Mouse (Mus musculus): ENCODE measurements around the gene Spats2l. TPM values are rescaled to one million over a fixed set of nuclear protein-coding genes. Genes with fewer than 3 reads are reported as not detected.

Spats2l gene
- 25.9 and 26.0 TPM in 2 replicates for polyA plus RNA-seq (2021; fragmentation: Nextera tagmentation)
- long read RNA-seq, experiment 1, transcript Spats2l-206 (14 exons, 3,929 nt), result major isoform, 8 of 32 reads
- long read RNA-seq, experiment 1, partial matches to known transcripts, result 19 of 32 reads
- long read RNA-seq, experiment 1, other reads (novel, unspliced or antisense), result 5 of 32 reads
- long read RNA-seq, experiment 2, transcript Spats2l-206 (14 exons, 3,929 nt), result major isoform, 28 of 103 reads
- long read RNA-seq, experiment 2, partial matches to known transcripts, result 5 of 103 reads
- long read RNA-seq, experiment 2, other reads (novel, unspliced or antisense), result 69 of 103 reads

DNA sequence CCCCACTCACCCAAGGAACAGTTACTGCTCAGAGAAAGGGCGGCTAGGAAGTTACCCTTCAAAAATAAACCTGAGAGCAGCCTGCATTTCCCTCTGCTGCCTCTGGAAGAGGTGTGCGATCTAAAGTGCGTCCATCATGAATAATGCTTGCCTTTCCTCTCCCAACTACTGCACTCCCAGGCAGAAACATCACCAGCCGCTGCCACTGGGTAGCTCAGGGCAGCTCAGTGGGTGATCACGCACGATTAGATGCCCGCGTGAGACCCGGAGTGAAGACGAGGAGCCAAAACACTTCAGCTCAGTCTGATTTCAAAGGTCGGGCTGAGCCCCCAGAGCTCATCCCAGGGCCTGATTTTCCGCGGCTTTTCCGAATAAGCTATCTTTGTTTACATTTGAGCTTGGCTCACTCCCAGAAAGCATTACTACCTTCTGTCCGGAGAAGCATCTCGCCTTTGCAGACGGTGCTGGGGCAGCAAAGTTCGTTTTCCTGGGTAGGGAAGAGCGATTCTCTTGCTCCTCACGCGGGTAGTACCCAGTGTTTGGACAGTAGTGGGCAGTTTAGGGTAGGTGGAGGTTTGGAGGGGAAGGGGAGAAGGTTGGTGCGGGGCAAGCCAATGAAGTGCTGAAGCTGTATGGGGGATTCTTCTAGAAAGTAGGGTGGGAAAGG lies at the start of gene Spats2l:
Gene Spats2l, plus strand, starts transcription at position 162 of the 667 bp plus-strand sequence.

DNA sequence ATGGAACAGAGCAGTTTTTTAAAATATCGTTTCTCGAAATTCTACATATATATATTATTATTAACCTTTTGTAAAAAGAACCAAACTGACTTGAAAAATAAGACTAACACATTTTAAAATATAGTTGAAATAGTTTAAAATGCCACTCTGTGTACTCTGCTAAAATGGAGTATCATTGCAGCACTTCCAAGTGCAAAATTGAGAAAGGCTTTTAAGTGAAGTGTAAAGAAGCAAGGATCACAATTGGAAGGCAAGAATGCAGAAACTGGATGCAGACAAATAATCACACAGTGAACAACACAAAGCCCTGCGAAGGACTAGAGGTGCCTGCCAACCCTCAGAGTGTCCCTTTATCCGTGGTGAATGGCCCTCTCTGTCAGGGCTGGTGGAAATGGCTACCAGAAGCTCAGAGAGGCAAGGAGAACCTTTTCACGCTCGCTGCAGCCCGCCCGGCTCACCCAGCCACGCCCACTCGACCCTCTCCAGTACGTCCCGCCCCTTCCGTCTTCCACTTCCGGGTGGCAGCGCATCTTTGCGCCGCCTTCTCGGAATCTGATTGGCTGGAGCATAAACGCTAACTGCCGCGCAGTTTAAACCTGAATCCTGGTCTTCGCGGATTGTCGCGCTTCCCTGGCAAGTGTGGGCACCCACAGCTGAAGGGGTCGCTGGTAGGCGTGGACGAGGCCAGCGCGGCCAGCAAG lies 221.6 kb downstream of the Spats2l start, which contains the start of gene Sgo2a:
Gene Sgo2a, plus strand, starts transcription at position 540 of the 701 bp plus-strand sequence.

Other genes with a start within 250 kb of the Spats2l start
- gene Sgo2a, start 221.8 kb downstream of the Spats2l start, polyA plus RNA-seq (2021; fragmentation: Nextera tagmentation), result 0.26 and 0.34 TPM in 2 replicates
- 6.4 and 8.3 TPM in 2 replicates for gene Kctd18, start 244.8 kb downstream of the Spats2l start, polyA plus RNA-seq (2021; fragmentation: Nextera tagmentation)

All from layer of hippocampus, adult 6 months (tissue).